In the genomic region with DNA sequence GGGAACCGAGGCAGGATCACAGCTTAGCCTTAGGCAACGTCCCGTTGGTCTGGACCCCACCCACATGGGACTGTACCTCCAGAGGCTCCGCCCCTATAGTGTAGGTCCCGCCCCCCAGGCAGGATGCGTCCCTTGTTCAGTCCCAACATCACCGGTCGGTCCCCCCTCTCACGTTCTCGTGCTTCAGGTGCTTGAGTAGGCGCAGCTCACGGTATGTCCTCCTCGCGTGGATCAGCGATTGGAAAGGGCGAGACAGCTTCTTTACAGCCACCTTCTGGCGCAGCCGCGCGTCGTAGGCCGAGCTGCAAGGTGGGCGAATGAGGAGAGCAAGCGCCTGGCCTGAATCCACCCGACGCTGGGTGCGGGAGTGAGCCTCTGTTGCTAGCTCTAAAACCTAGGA, we compare ENCODE assay signal across 7 mouse cellular contexts. TPM values are rescaled to one million over a fixed set of nuclear protein-coding genes. Genes with fewer than 3 reads are reported as not detected.
DNase-seq lines count a peak whose midpoint lies in the region; ATAC-seq lines count a peak whose summit lies in the region.

No protein-coding gene starts in this region.

- ATAC-seq in embryonic facial prominence, embryonic 15.5 days (ENCODE audit: insufficient number of reproducible peaks, low FRiP score, low TSS enrichment, low read depth) = no peak
- peak; percentile 51 for ATAC-seq in hindbrain, embryonic 16.5 days
- 0 out of 2 replicates have a peak, but pooled peaks have one; percentile 17 for ATAC-seq in midbrain, embryonic 12.5 days (ENCODE audit: low FRiP score, low read depth)
- ATAC-seq in stomach, embryonic 14.5 days (ENCODE audit: insufficient number of reproducible peaks, insufficient read depth, low FRiP score, low read depth) = peak; percentile 57

- H3K27me3 ChIP-seq in embryonic facial prominence, embryonic 15.5 days = peaks cover 41% of the 10 kb centered on the region
- no peaks in the 10 kb centered on the region for H3K27me3 ChIP-seq in hindbrain, embryonic 16.5 days (replicated peaks; ENCODE audit: control insufficient read depth, insufficient read depth, low read length)
- peaks cover 22% of the 10 kb centered on the region for H3K27me3 ChIP-seq in midbrain, embryonic 12.5 days
- H3K27me3 ChIP-seq in stomach, embryonic 14.5 days (ENCODE audit: control insufficient read depth, insufficient read depth, low read length) = peaks cover 13% of the 10 kb centered on the region

- peak overlapping the region; percentile 60 for H3K4me2 ChIP-seq in embryonic facial prominence, embryonic 15.5 days (replicated peaks)
- peak overlapping the region; percentile 90 for H3K4me2 ChIP-seq in hindbrain, embryonic 16.5 days (ENCODE audit: low read length)
- H3K4me2 ChIP-seq in midbrain, embryonic 12.5 days (replicated peaks) = peak overlapping the region; percentile 78
- H3K4me2 ChIP-seq in stomach, embryonic 14.5 days (replicated peaks; ENCODE audit: low read depth, low read length) = peak overlapping the region; percentile 36

- H3K4me1 ChIP-seq in embryonic facial prominence, embryonic 15.5 days = peaks cover 40% of the 10 kb centered on the region
- H3K4me1 ChIP-seq in hindbrain, embryonic 16.5 days (ENCODE audit: control insufficient read depth, insufficient read depth, low read depth, low read length) = peaks cover 32% of the 10 kb centered on the region
- H3K4me1 ChIP-seq in midbrain, embryonic 12.5 days = peaks cover 36% of the 10 kb centered on the region
- peaks cover 17% of the 10 kb centered on the region for H3K4me1 ChIP-seq in stomach, embryonic 14.5 days (ENCODE audit: control insufficient read depth, insufficient read depth, low read length)

- no peaks in the 10 kb centered on the region; the same call in 1 of the 2 replicates for H3K36me3 ChIP-seq in embryonic facial prominence, embryonic 15.5 days
- peaks cover 3% of the 10 kb centered on the region for H3K36me3 ChIP-seq in hindbrain, embryonic 16.5 days (ENCODE audit: control insufficient read depth, insufficient read depth, low read length)
- H3K36me3 ChIP-seq in midbrain, embryonic 12.5 days = peaks cover 38% of the 10 kb centered on the region
- no peaks in the 10 kb centered on the region for H3K36me3 ChIP-seq in stomach, embryonic 14.5 days (ENCODE audit: control insufficient read depth, insufficient read depth, low read length)

- no peak overlapping the region for H3K27ac ChIP-seq in embryonic facial prominence, embryonic 15.5 days (replicated peaks)
- peak overlapping the region; percentile 67 for H3K27ac ChIP-seq in hindbrain, embryonic 16.5 days (ENCODE audit: low read depth, low read length)
- H3K27ac ChIP-seq in midbrain, embryonic 12.5 days (replicated peaks) = peak overlapping the region; percentile 52
- no peak overlapping the region for H3K27ac ChIP-seq in stomach, embryonic 14.5 days (ENCODE audit: low read length)

- 2% methylated on average over 27 of the region's 27 CpGs for WGBS in embryonic facial prominence, embryonic 15.5 days
- 3% methylated on average over 27 of the region's 27 CpGs for WGBS in hindbrain, embryonic 16.5 days
- WGBS in midbrain, embryonic 12.5 days = 3% methylated on average over 27 of the region's 27 CpGs
- 2% methylated on average over 27 of the region's 27 CpGs for WGBS in stomach, embryonic 14.5 days

- H3K4me3 ChIP-seq in embryonic facial prominence, embryonic 15.5 days (replicated peaks) = peak overlapping the region; percentile 34
- peak overlapping the region; percentile 83 for H3K4me3 ChIP-seq in hindbrain, embryonic 16.5 days (ENCODE audit: low read length)
- peak overlapping the region; percentile 82 for H3K4me3 ChIP-seq in midbrain, embryonic 12.5 days
- H3K4me3 ChIP-seq in stomach, embryonic 14.5 days (ENCODE audit: low read depth, low read length) = peak overlapping the region; percentile 17; the same call in 1 of the 2 replicates

- H3K9me3 ChIP-seq in embryonic facial prominence, embryonic 15.5 days (replicated peaks) = no peaks in the 10 kb centered on the region
- no peaks in the 10 kb centered on the region for H3K9me3 ChIP-seq in hindbrain, embryonic 16.5 days (ENCODE audit: control insufficient read depth, low read length)
- no peaks in the 10 kb centered on the region for H3K9me3 ChIP-seq in midbrain, embryonic 12.5 days
- H3K9me3 ChIP-seq in stomach, embryonic 14.5 days (ENCODE audit: control insufficient read depth, low read depth, low read length) = no peaks in the 10 kb centered on the region

- H3K9ac ChIP-seq in embryonic facial prominence, embryonic 15.5 days = no peak overlapping the region
- H3K9ac ChIP-seq in hindbrain, embryonic 16.5 days (ENCODE audit: low read depth, low read length) = peak overlapping the region; percentile 64
- peak overlapping the region; percentile 66 for H3K9ac ChIP-seq in midbrain, embryonic 12.5 days (replicated peaks)
- H3K9ac ChIP-seq in stomach, embryonic 14.5 days (replicated peaks; ENCODE audit: low read depth, low read length) = no peak overlapping the region

- intact Hi-C loops in left cerebral cortex, postnatal 4 days (cut with DNase I) = no loop called here

- peak; percentile 81 for DNase-seq in CD4-positive, CD25-positive, alpha-beta regulatory T cell, adult 2 months (ENCODE audit: low read depth, low spot score)
- peak; percentile 51 for DNase-seq in T-cell, adult 2 months (ENCODE audit: low spot score)
- DNase-seq in left cerebral cortex, postnatal 4 days = peak; percentile 49

RNA-seq across cellular contexts. Expression of gene Mapk11, which starts 2.9 kb away (rescaled TPM):
- 10.7 and 12.7 TPM in 2 replicates for polyA plus RNA-seq in embryonic facial prominence, embryonic 15.5 days (2015; fragmentation: Nextera tagmentation; extraction: Ambion mirVana)
- 23.7 and 28.3 TPM in 2 replicates for polyA plus RNA-seq in hindbrain, embryonic 16.5 days (2015; fragmentation: Nextera tagmentation; extraction: Ambion mirVana)
- 10 to 100 TPM; 34.4 to 36.6 TPM for total RNA-seq in left cerebral cortex, postnatal 4 days (2021)
- polyA plus RNA-seq in midbrain, embryonic 12.5 days (2016; fragmentation: Nextera tagmentation; extraction: Ambion mirVana) = 45.7 and 50.2 TPM in 2 replicates
- polyA plus RNA-seq in stomach, embryonic 14.5 days (2014; fragmentation: Nextera tagmentation; extraction: Ambion mirVana) = 6.5 and 7.9 TPM in 2 replicates

RNA-seq across cellular contexts. Expression of gene Mapk12, which starts 6.0 kb away (rescaled TPM):
- polyA plus RNA-seq in embryonic facial prominence, embryonic 15.5 days (2015; fragmentation: Nextera tagmentation; extraction: Ambion mirVana) = 9.4 and 11.2 TPM in 2 replicates
- polyA plus RNA-seq in hindbrain, embryonic 16.5 days (2015; fragmentation: Nextera tagmentation; extraction: Ambion mirVana) = 4.1 and 4.4 TPM in 2 replicates
- total RNA-seq in left cerebral cortex, postnatal 4 days (2021) = 1 to 10 TPM; 4.1 to 5.0 TPM
- polyA plus RNA-seq in midbrain, embryonic 12.5 days (2016; fragmentation: Nextera tagmentation; extraction: Ambion mirVana) = 14.5 and 20.1 TPM in 2 replicates
- 4.4 and 5.2 TPM in 2 replicates for polyA plus RNA-seq in stomach, embryonic 14.5 days (2014; fragmentation: Nextera tagmentation; extraction: Ambion mirVana)

RNA-seq across cellular contexts. Expression of gene Hdac10, which starts 18.0 kb away (rescaled TPM):
- polyA plus RNA-seq in embryonic facial prominence, embryonic 15.5 days (2015; fragmentation: Nextera tagmentation; extraction: Ambion mirVana) = 22.3 and 25.7 TPM in 2 replicates
- polyA plus RNA-seq in hindbrain, embryonic 16.5 days (2015; fragmentation: Nextera tagmentation; extraction: Ambion mirVana) = 27.3 and 29.2 TPM in 2 replicates
- 10 to 100 TPM; 40.0 to 42.8 TPM for total RNA-seq in left cerebral cortex, postnatal 4 days (2021)
- 20.3 and 25.1 TPM in 2 replicates for polyA plus RNA-seq in midbrain, embryonic 12.5 days (2016; fragmentation: Nextera tagmentation; extraction: Ambion mirVana)
- 15.0 and 19.6 TPM in 2 replicates for polyA plus RNA-seq in stomach, embryonic 14.5 days (2014; fragmentation: Nextera tagmentation; extraction: Ambion mirVana)

RNA-seq across cellular contexts. Expression of gene Tubgcp6, which starts 23.6 kb away (rescaled TPM):
- 14.8 and 15.2 TPM in 2 replicates for polyA plus RNA-seq in embryonic facial prominence, embryonic 15.5 days (2015; fragmentation: Nextera tagmentation; extraction: Ambion mirVana)
- 15.2 and 16.4 TPM in 2 replicates for polyA plus RNA-seq in hindbrain, embryonic 16.5 days (2015; fragmentation: Nextera tagmentation; extraction: Ambion mirVana)
- total RNA-seq in left cerebral cortex, postnatal 4 days (2021) = 10 to 100 TPM; 36.9 to 42.1 TPM
- polyA plus RNA-seq in midbrain, embryonic 12.5 days (2016; fragmentation: Nextera tagmentation; extraction: Ambion mirVana) = 25.0 and 25.1 TPM in 2 replicates
- polyA plus RNA-seq in stomach, embryonic 14.5 days (2014; fragmentation: Nextera tagmentation; extraction: Ambion mirVana) = 17.2 and 20.7 TPM in 2 replicates

RNA-seq across cellular contexts. Expression of gene Plxnb2, which starts 34.1 kb away (rescaled TPM):
- polyA plus RNA-seq in embryonic facial prominence, embryonic 15.5 days (2015; fragmentation: Nextera tagmentation; extraction: Ambion mirVana) = 157 and 161 TPM in 2 replicates
- 85.2 and 106 TPM in 2 replicates for polyA plus RNA-seq in hindbrain, embryonic 16.5 days (2015; fragmentation: Nextera tagmentation; extraction: Ambion mirVana)
- total RNA-seq in left cerebral cortex, postnatal 4 days (2021) = 100 to 1,000 TPM; 100 TPM
- 164 and 170 TPM in 2 replicates for polyA plus RNA-seq in midbrain, embryonic 12.5 days (2016; fragmentation: Nextera tagmentation; extraction: Ambion mirVana)
- polyA plus RNA-seq in stomach, embryonic 14.5 days (2014; fragmentation: Nextera tagmentation; extraction: Ambion mirVana) = 146 and 147 TPM in 2 replicates

Comparison
In these comparisons a context has a peak if more than half of its experiments do, and no peak if none do; other contexts are left out.
1. H3K27ac ChIP-seq: peak in hindbrain, embryonic 16.5 days (single experiment) and midbrain, embryonic 12.5 days (single experiment); none in embryonic facial prominence, embryonic 15.5 days (single experiment) and stomach, embryonic 14.5 days (single experiment).
2. H3K4me2 ChIP-seq: peak in every context shown above with its lines; median percentile 90 in hindbrain, embryonic 16.5 days; 78 in midbrain, embryonic 12.5 days; 60 in embryonic facial prominence, embryonic 15.5 days; 36 in stomach, embryonic 14.5 days.
3. H3K4me3 ChIP-seq: peak in every context shown above with its lines; median percentile 83 in hindbrain, embryonic 16.5 days; 82 in midbrain, embryonic 12.5 days; 34 in embryonic facial prominence, embryonic 15.5 days; 17 in stomach, embryonic 14.5 days.
4. H3K9ac ChIP-seq: peak in hindbrain, embryonic 16.5 days (single experiment) and midbrain, embryonic 12.5 days (single experiment); none in embryonic facial prominence, embryonic 15.5 days (single experiment) and stomach, embryonic 14.5 days (single experiment).
5. Peak in every context shown above with its lines, with median percentiles within 50 percentile points of each other: DNase-seq.